Mouse (Mus musculus): ENCODE data around the gene Vwa5a. TPM values are rescaled to one million over a fixed set of nuclear protein-coding genes. Genes with fewer than 3 reads are reported as not detected.

Vwa5a gene
- 27.9 TPM for polyA plus RNA-seq (2014; fragmentation: Illumina TruSeq; extraction: RNeasy Lipid Tissue Mini Kit (QIAGEN cat#74804); ENCODE audit: low read depth, low replicate concordance)

GRCm38 (mm10) chr9:38718102-38718501 is at the start of gene Vwa5a:
TSS of gene Vwa5a (plus strand) at chr9:38718268.

GRCm38 (mm10) chr9:38674501-38674900 is 43.6 kb upstream of the Vwa5a start, which contains the start of gene Olfr918:
TSS of gene Olfr918 (minus strand) at chr9:38674601.

GRCm38 (mm10) chr9:38751999-38752398 is 33.9 kb downstream of the Vwa5a start, which contains the start of gene Olfr920:
TSS of gene Olfr920 (plus strand) at chr9:38752299.

GRCm38 (mm10) chr9:38772768-38773167 is 54.7 kb downstream of the Vwa5a start, which contains the start of gene Olfr921:
TSS of gene Olfr921 (plus strand) at chr9:38773068.

Other genes with a start within 250 kb of the Vwa5a start
- gene Olfr905, start 247.2 kb upstream of the Vwa5a start, polyA plus RNA-seq (2014; fragmentation: Illumina TruSeq; extraction: RNeasy Lipid Tissue Mini Kit (QIAGEN cat#74804); ENCODE audit: low read depth, low replicate concordance): not detected
- gene Olfr906, start 231.2 kb upstream of the Vwa5a start, polyA plus RNA-seq (2014; fragmentation: Illumina TruSeq; extraction: RNeasy Lipid Tissue Mini Kit (QIAGEN cat#74804); ENCODE audit: low read depth, low replicate concordance): not detected
- not detected for gene Olfr907, start 222.5 kb upstream of the Vwa5a start, polyA plus RNA-seq (2014; fragmentation: Illumina TruSeq; extraction: RNeasy Lipid Tissue Mini Kit (QIAGEN cat#74804); ENCODE audit: low read depth, low replicate concordance)
- not detected for gene Olfr911-ps1, start 196.7 kb upstream of the Vwa5a start, polyA plus RNA-seq (2014; fragmentation: Illumina TruSeq; extraction: RNeasy Lipid Tissue Mini Kit (QIAGEN cat#74804); ENCODE audit: low read depth, low replicate concordance)
- not detected for gene Olfr910, start 180.4 kb upstream of the Vwa5a start, polyA plus RNA-seq (2014; fragmentation: Illumina TruSeq; extraction: RNeasy Lipid Tissue Mini Kit (QIAGEN cat#74804); ENCODE audit: low read depth, low replicate concordance)
- gene Olfr912, start 138.1 kb upstream of the Vwa5a start, polyA plus RNA-seq (2014; fragmentation: Illumina TruSeq; extraction: RNeasy Lipid Tissue Mini Kit (QIAGEN cat#74804); ENCODE audit: low read depth, low replicate concordance): not detected
- not detected for gene Olfr913, start 125.5 kb upstream of the Vwa5a start, polyA plus RNA-seq (2014; fragmentation: Illumina TruSeq; extraction: RNeasy Lipid Tissue Mini Kit (QIAGEN cat#74804); ENCODE audit: low read depth, low replicate concordance)
- not detected for gene Olfr914, start 113.2 kb upstream of the Vwa5a start, polyA plus RNA-seq (2014; fragmentation: Illumina TruSeq; extraction: RNeasy Lipid Tissue Mini Kit (QIAGEN cat#74804); ENCODE audit: low read depth, low replicate concordance)
- gene Olfr916, start 58.4 kb upstream of the Vwa5a start, polyA plus RNA-seq (2014; fragmentation: Illumina TruSeq; extraction: RNeasy Lipid Tissue Mini Kit (QIAGEN cat#74804); ENCODE audit: low read depth, low replicate concordance): not detected
- gene Olfr917, start 52.4 kb upstream of the Vwa5a start, polyA plus RNA-seq (2014; fragmentation: Illumina TruSeq; extraction: RNeasy Lipid Tissue Mini Kit (QIAGEN cat#74804); ENCODE audit: low read depth, low replicate concordance): not detected
- gene Olfr918, start 43.7 kb upstream of the Vwa5a start, polyA plus RNA-seq (2014; fragmentation: Illumina TruSeq; extraction: RNeasy Lipid Tissue Mini Kit (QIAGEN cat#74804); ENCODE audit: low read depth, low replicate concordance): not detected
- not detected for gene Olfr919, start 14.6 kb upstream of the Vwa5a start, polyA plus RNA-seq (2014; fragmentation: Illumina TruSeq; extraction: RNeasy Lipid Tissue Mini Kit (QIAGEN cat#74804); ENCODE audit: low read depth, low replicate concordance)
- 0.24 TPM for gene Olfr920, start 34.0 kb downstream of the Vwa5a start, polyA plus RNA-seq (2014; fragmentation: Illumina TruSeq; extraction: RNeasy Lipid Tissue Mini Kit (QIAGEN cat#74804); ENCODE audit: low read depth, low replicate concordance)
- not detected for gene Olfr921, start 54.8 kb downstream of the Vwa5a start, polyA plus RNA-seq (2014; fragmentation: Illumina TruSeq; extraction: RNeasy Lipid Tissue Mini Kit (QIAGEN cat#74804); ENCODE audit: low read depth, low replicate concordance)
- not detected for gene Olfr922, start 96.3 kb downstream of the Vwa5a start, polyA plus RNA-seq (2014; fragmentation: Illumina TruSeq; extraction: RNeasy Lipid Tissue Mini Kit (QIAGEN cat#74804); ENCODE audit: low read depth, low replicate concordance)
- gene Olfr923, start 108.3 kb downstream of the Vwa5a start, polyA plus RNA-seq (2014; fragmentation: Illumina TruSeq; extraction: RNeasy Lipid Tissue Mini Kit (QIAGEN cat#74804); ENCODE audit: low read depth, low replicate concordance): not detected
- not detected for gene Olfr924, start 126.2 kb downstream of the Vwa5a start, polyA plus RNA-seq (2014; fragmentation: Illumina TruSeq; extraction: RNeasy Lipid Tissue Mini Kit (QIAGEN cat#74804); ENCODE audit: low read depth, low replicate concordance)
- gene Olfr26, start 136.8 kb downstream of the Vwa5a start, polyA plus RNA-seq (2014; fragmentation: Illumina TruSeq; extraction: RNeasy Lipid Tissue Mini Kit (QIAGEN cat#74804); ENCODE audit: low read depth, low replicate concordance): not detected
- gene Olfr926, start 158.9 kb downstream of the Vwa5a start, polyA plus RNA-seq (2014; fragmentation: Illumina TruSeq; extraction: RNeasy Lipid Tissue Mini Kit (QIAGEN cat#74804); ENCODE audit: low read depth, low replicate concordance): not detected
- not detected for gene Olfr930, start 211.5 kb downstream of the Vwa5a start, polyA plus RNA-seq (2014; fragmentation: Illumina TruSeq; extraction: RNeasy Lipid Tissue Mini Kit (QIAGEN cat#74804); ENCODE audit: low read depth, low replicate concordance)

All from heart, adult 10 weeks (tissue).